Mouse (Mus musculus): ENCODE results near the gene Nf2. TPM values are rescaled to one million over a fixed set of nuclear protein-coding genes. Genes with fewer than 3 reads are reported as not detected.
A peak's percentile ranks its signal among the peaks of the same experiment; 100 is the strongest.

Gene Nf2
- polyA plus RNA-seq, 1 experiment: 77.7 TPM

DNA sequence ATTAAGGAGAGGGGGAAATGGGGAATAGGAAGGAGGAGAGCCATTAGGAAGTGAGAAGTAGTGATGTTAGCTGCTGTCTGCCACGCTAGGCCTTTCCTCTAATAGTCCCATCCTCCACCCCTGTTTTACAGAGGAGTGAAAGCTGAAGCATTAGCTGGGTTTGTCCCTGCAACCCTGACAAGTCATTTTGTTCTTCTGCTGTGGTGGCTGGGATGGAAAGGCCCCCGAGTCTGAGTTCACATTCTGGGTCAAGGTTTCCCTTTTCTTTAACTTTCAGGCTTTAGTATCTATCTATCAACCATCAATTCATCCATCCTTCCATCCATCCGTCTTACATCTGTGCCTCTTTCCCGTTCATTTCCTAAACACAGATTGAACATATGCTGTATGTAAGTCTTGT lies 31.8 kb upstream of the Nf2 start:
- H3K27ac ChIP-seq (ENCODE audit: insufficient read depth, low read length): no peak overlapping the region
- peaks cover 8% of the 10 kb centered on the region for H3K36me3 ChIP-seq (ENCODE audit: control insufficient read depth, insufficient read depth, low read length, poor library complexity, severe bottlenecking)
- no peaks in the 10 kb centered on the region for H3K27me3 ChIP-seq (ENCODE audit: control insufficient read depth, insufficient read depth, low read length, poor library complexity, severe bottlenecking)
- H3K9ac ChIP-seq (ENCODE audit: low read depth, poor library complexity, severe bottlenecking): no peak overlapping the region
- H3K4me3 ChIP-seq (ENCODE audit: low read depth, low read length): no peak overlapping the region
- peaks cover 2% of the 10 kb centered on the region for H3K4me1 ChIP-seq (ENCODE audit: control insufficient read depth, insufficient read depth, low read length)
- H3K9me3 ChIP-seq (replicated peaks; ENCODE audit: control insufficient read depth, insufficient read depth, low read length, poor library complexity, severe bottlenecking): no peaks in the 10 kb centered on the region
- TF ChIP-seq CTCF (IDR thresholded peaks at IDR 0.05; ENCODE audit: low read depth, low read length) (no peak), POLR2A (IDR thresholded peaks at IDR 0.05; ENCODE audit: insufficient read depth, low read length) (no peak), EP300 (IDR thresholded peaks at IDR 0.05; ENCODE audit: insufficient read depth, low read depth, low read length) (no peak)

DNA sequence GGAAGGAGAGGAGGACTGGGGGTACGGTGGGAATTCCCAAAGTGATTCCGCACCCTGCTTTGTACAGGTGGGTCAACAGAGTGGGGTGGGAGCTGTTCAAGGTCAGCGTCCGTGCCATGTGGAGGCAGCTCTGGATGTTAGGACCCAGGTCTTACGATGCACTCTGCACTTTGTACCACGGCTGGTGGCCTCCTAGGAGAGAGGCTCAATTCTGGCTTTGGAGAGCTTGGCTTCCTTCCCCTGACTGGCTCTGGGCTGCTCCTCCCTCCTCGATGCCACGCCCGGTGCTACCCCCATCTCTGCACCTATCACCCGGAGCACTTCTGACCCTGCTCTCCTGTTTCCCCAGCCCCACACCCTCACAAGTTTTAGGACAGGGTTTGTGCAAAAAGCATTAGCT lies 25.2 kb upstream of the Nf2 start:
- TF ChIP-seq EP300 (IDR thresholded peaks at IDR 0.05; ENCODE audit: insufficient read depth, low read depth, low read length) (no peak), CTCF (IDR thresholded peaks at IDR 0.05; ENCODE audit: low read depth, low read length) (no peak), POLR2A (IDR thresholded peaks at IDR 0.05; ENCODE audit: insufficient read depth, low read length) (peak; percentile 48)
- Histone ChIP-seq H3K9ac (ENCODE audit: low read depth, poor library complexity, severe bottlenecking) (peak overlapping the region; percentile 64), H3K9me3 (replicated peaks; ENCODE audit: control insufficient read depth, insufficient read depth, low read length, poor library complexity, severe bottlenecking) (no peaks in the 10 kb centered on the region), H3K4me1 (ENCODE audit: control insufficient read depth, insufficient read depth, low read length) (peaks cover 2% of the 10 kb centered on the region), H3K27me3 (ENCODE audit: control insufficient read depth, insufficient read depth, low read length, poor library complexity, severe bottlenecking) (no peaks in the 10 kb centered on the region), H3K36me3 (ENCODE audit: control insufficient read depth, insufficient read depth, low read length, poor library complexity, severe bottlenecking) (peaks cover 3% of the 10 kb centered on the region; the same call in 1 of the 2 replicates), H3K4me3 (ENCODE audit: low read depth, low read length) (peak overlapping the region; percentile 89), H3K27ac (ENCODE audit: insufficient read depth, low read length) (0 out of 2 replicates have a peak overlapping the region, but pooled peaks have one; percentile 1)

DNA sequence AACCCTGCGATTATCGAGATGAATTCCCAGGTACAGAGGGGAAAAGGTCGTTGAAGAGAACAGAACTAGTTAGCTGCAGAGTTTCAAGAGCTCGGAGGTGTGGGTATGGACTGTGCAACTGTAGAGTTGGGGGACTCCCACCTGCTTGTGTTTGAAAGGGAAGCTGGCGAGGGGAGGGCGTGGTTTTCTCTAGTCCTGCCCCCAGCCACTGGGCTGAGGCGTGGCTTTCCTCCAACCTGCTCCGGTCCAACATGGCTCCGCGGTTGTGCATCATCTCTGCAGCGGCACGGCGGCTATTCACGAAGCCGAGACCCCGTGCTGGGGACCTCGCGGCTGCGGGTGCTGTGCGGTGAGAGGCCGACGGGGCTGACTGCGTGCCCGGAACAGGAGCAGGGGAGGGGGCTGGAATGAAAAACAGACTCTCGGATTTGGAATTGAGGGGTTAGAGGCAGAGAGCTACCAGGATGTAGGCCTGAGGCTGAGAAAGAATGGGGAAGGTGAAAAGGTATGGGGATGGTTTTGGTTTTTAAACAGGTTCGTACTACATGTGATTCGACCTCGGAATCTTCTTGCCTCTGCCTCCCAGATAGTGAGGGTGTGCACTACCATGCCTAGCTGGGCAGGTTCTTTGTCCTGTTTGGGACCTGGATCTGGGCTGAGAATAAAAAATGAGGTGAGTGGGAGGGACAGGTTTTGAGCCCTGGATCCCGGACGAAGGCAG lies 24.6 kb upstream of the Nf2 start, which contains the start of gene Nipsnap1:
Nipsnap1 (plus strand) TSS at position 197 of the 721 bp plus-strand sequence.
- TF ChIP-seq EP300 (IDR thresholded peaks at IDR 0.05; ENCODE audit: insufficient read depth, low read depth, low read length) (no peak), POLR2A (IDR thresholded peaks at IDR 0.05; ENCODE audit: insufficient read depth, low read length) (peak; percentile 71), CTCF (IDR thresholded peaks at IDR 0.05; ENCODE audit: low read depth, low read length) (no peak)
- peak within 1 kb of the TSS; percentile 64 for H3K9ac ChIP-seq (ENCODE audit: low read depth, poor library complexity, severe bottlenecking)
- H3K27me3 ChIP-seq (ENCODE audit: control insufficient read depth, insufficient read depth, low read length, poor library complexity, severe bottlenecking): no peaks in the 10 kb centered on the region
- peak within 1 kb of the TSS; percentile 89 for H3K4me3 ChIP-seq (ENCODE audit: low read depth, low read length)
- peaks cover 3% of the 10 kb centered on the region; the same call in 1 of the 2 replicates for H3K36me3 ChIP-seq (ENCODE audit: control insufficient read depth, insufficient read depth, low read length, poor library complexity, severe bottlenecking)
- H3K9me3 ChIP-seq (replicated peaks; ENCODE audit: control insufficient read depth, insufficient read depth, low read length, poor library complexity, severe bottlenecking): no peaks in the 10 kb centered on the region
- peaks cover 1% of the 10 kb centered on the region for H3K4me1 ChIP-seq (ENCODE audit: control insufficient read depth, insufficient read depth, low read length)
- 0 out of 2 replicates have a peak within 1 kb of the TSS, but pooled peaks have one; percentile 1 for H3K27ac ChIP-seq (ENCODE audit: insufficient read depth, low read length)

DNA sequence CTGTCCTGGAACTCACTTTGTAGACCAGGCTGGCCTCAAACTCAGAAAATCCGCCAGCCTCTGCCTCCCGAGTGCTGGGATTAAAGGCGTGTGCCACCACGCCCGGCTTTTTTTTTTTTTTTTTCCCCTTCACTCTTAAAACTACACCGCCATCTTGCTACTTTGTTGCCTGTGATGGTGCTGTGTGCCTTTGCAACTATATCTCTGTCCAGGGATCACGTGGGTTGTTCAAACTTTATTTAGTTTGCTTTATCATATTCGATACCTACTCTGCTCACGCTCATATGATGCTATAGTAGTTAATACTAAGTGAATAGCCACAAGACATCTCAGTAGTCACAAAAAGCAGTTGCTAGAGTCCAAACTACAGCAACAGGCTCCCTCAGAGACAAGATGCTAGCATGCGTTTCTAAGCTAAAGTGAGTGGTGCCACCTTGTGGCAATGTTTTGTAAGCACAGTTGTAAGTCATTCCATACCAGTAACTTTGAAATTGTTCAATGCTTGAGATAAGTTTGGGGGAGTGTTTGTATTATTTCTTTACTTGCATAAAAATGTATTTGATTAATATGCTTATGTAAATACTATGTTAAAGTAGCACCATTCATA lies 16.4 kb upstream of the Nf2 start:
- H3K27ac ChIP-seq (ENCODE audit: insufficient read depth, low read length): no peak overlapping the region
- H3K9me3 ChIP-seq (replicated peaks; ENCODE audit: control insufficient read depth, insufficient read depth, low read length, poor library complexity, severe bottlenecking): no peaks in the 10 kb centered on the region
- no peaks in the 10 kb centered on the region for H3K36me3 ChIP-seq (ENCODE audit: control insufficient read depth, insufficient read depth, low read length, poor library complexity, severe bottlenecking)
- no peaks in the 10 kb centered on the region for H3K27me3 ChIP-seq (ENCODE audit: control insufficient read depth, insufficient read depth, low read length, poor library complexity, severe bottlenecking)
- 0 out of 2 replicates have a peak overlapping the region, but pooled peaks have one; percentile 24 for H3K9ac ChIP-seq (ENCODE audit: low read depth, poor library complexity, severe bottlenecking)
- H3K4me3 ChIP-seq (ENCODE audit: low read depth, low read length): no peak overlapping the region
- H3K4me1 ChIP-seq (ENCODE audit: control insufficient read depth, insufficient read depth, low read length): peaks cover 2% of the 10 kb centered on the region
- no peak for TF ChIP-seq EP300 (IDR thresholded peaks at IDR 0.05; ENCODE audit: insufficient read depth, low read depth, low read length)
- no peak for TF ChIP-seq POLR2A (IDR thresholded peaks at IDR 0.05; ENCODE audit: insufficient read depth, low read length)
- TF ChIP-seq CTCF (IDR thresholded peaks at IDR 0.05; ENCODE audit: low read depth, low read length): peak; percentile 34

DNA sequence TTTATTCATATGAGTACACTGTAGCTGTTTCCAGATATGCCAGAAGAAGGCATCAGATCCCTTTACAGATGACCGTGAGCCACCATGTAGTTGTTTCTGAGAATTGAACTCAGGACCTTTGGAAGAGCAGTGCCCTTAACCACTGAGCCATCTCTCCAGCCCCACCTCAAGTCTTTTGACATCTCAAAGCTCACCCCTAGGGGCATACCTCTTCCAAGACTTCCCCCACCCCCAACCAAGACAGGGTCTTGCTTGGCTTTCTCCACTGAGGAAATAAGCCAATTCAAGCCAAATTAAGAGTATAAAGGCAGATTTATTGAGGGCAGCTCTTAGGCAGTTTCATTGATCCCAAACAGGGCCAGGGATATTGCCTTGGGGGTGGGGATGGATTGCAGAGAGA lies 13.4 kb upstream of the Nf2 start:
- Histone ChIP-seq H3K27ac (ENCODE audit: insufficient read depth, low read length) (peak overlapping the region; percentile 94), H3K4me1 (ENCODE audit: control insufficient read depth, insufficient read depth, low read length) (peaks cover 6% of the 10 kb centered on the region)
- TF ChIP-seq POLR2A (IDR thresholded peaks at IDR 0.05; ENCODE audit: insufficient read depth, low read length) (no peak), EP300 (IDR thresholded peaks at IDR 0.05; ENCODE audit: insufficient read depth, low read depth, low read length) (no peak), CTCF (IDR thresholded peaks at IDR 0.05; ENCODE audit: low read depth, low read length) (no peak)

More for the DNA sequence above, 13.4 kb upstream of the Nf2 start:
- peak overlapping the region; percentile 38; the same call in 1 of the 2 replicates for H3K9ac ChIP-seq (ENCODE audit: low read depth, poor library complexity, severe bottlenecking)
- H3K27me3 ChIP-seq (ENCODE audit: control insufficient read depth, insufficient read depth, low read length, poor library complexity, severe bottlenecking): no peaks in the 10 kb centered on the region
- no peaks in the 10 kb centered on the region for H3K36me3 ChIP-seq (ENCODE audit: control insufficient read depth, insufficient read depth, low read length, poor library complexity, severe bottlenecking)
- no peak overlapping the region for H3K4me3 ChIP-seq (ENCODE audit: low read depth, low read length)
- no peaks in the 10 kb centered on the region for H3K9me3 ChIP-seq (replicated peaks; ENCODE audit: control insufficient read depth, insufficient read depth, low read length, poor library complexity, severe bottlenecking)
